Mouse (Mus musculus) CH12.LX (cell line): Measurements from ENCODE around the gene Lifr. TPM values are rescaled to one million over a fixed set of nuclear protein-coding genes. Genes with fewer than 3 reads are reported as not detected.

Source experiments
- DNase-seq: peaks from one replicate; pipeline ENCODE4 v3.0.0-alpha.2; 2013; ENCODE audit errors: extremely low read depth
- H3K27ac ChIP-seq: 2 replicates; pipeline ENCODE4 v1.5.1; 2012; ENCODE audit warnings: low read depth, mild to moderate bottlenecking, control low read depth, moderate library complexity; ENCODE audit not compliant: insufficient read depth
- H3K27me3 ChIP-seq: replicated peaks from 2 replicates; pipeline ENCODE3; 2012; ENCODE audit warnings: inconsistent platforms
- H3K36me3 ChIP-seq, 2 experiments: replicated peaks in 1 of 2; 2 replicates each; pipeline versions ENCODE3 to v1.6.1; 2012; ENCODE audit warnings: inconsistent platforms in 1 of 2, low read length in 1 of 2, mild to moderate bottlenecking in 1 of 2, mixed read lengths in 1 of 2, moderate library complexity in 1 of 2; ENCODE audit not compliant: control insufficient read depth in 1 of 2, insufficient read depth in 1 of 2
- H3K4me1 ChIP-seq, 2 experiments: 2 replicates each; pipeline ENCODE4 v1.6.1; 2012; ENCODE audit warnings: inconsistent platforms in 1 of 2, moderate library complexity in 1 of 2; ENCODE audit not compliant: insufficient read depth in 2 of 2, control insufficient read depth in 1 of 2
- H3K4me2 ChIP-seq: 2 replicates; pipeline ENCODE4 v1.6.1; 2012; ENCODE audit warnings: low read depth, mild to moderate bottlenecking, control low read depth; ENCODE audit not compliant: poor library complexity, insufficient read depth, severe bottlenecking
- H3K4me3 ChIP-seq, 3 experiments: fragments of 150-350 bp in 1 of 3; sonication (generic) in 1 of 3; replicated peaks in 1 of 3; 2 replicates each; pipeline versions ENCODE3 to v1.5.1; 2011 to 2012; ENCODE audit warnings: low read depth in 2 of 3, low read length in 2 of 3, mild to moderate bottlenecking in 2 of 3, moderate library complexity in 2 of 3, control low read depth in 1 of 3, improper control_type of control experiment in 1 of 3, inconsistent platforms in 1 of 3, mixed read lengths in 1 of 3; ENCODE audit not compliant: poor library complexity in 1 of 3
- H3K79me2 ChIP-seq: replicated peaks from 2 replicates; pipeline ENCODE4 v1.6.1; 2012; ENCODE audit warnings: mild to moderate bottlenecking, moderate library complexity; ENCODE audit not compliant: control insufficient read depth, poor library complexity, insufficient read depth, severe bottlenecking; ENCODE audit errors: extremely low read depth
- H3K9ac ChIP-seq: 2 replicates; pipeline ENCODE4 v1.6.1; 2012; ENCODE audit warnings: low read depth, mild to moderate bottlenecking, control low read depth, moderate library complexity; ENCODE audit not compliant: insufficient read depth
- H3K9me3 ChIP-seq: replicated peaks from 2 replicates; pipeline ENCODE3; 2012; ENCODE audit warnings: low read length, inconsistent platforms, mixed read lengths
- ELF1 ChIP-seq: IDR thresholded peaks from 2 replicates; pipeline ENCODE4 v1.6.1; 2014; ENCODE audit warnings: low read depth, mild to moderate bottlenecking, inconsistent platforms, low read length, improper control_type of control experiment
- ETS1 ChIP-seq: conservative IDR thresholded peaks from 2 replicates; pipeline ENCODE4 v1.6.1; 2012; ENCODE audit warnings: low read depth, mild to moderate bottlenecking, inconsistent platforms, low read length, improper control_type of control experiment, moderate library complexity
- GABPA ChIP-seq: IDR thresholded peaks from 2 replicates; pipeline ENCODE4 v1.6.1; 2012; ENCODE audit warnings: low read depth, low read length, improper control_type of control experiment, inconsistent platforms; ENCODE audit not compliant: insufficient replicate concordance
- HCFC1 ChIP-seq: IDR thresholded peaks from 2 replicates; pipeline ENCODE4 v1.6.1; 2012; ENCODE audit warnings: low read depth, mild to moderate bottlenecking, inconsistent platforms, low read length, improper control_type of control experiment
- KAT2A ChIP-seq: IDR thresholded peaks from 2 replicates; pipeline ENCODE4 v1.6.1; 2012; ENCODE audit warnings: low read length, improper control_type of control experiment, inconsistent platforms; ENCODE audit not compliant: insufficient replicate concordance
- MAFK ChIP-seq: IDR thresholded peaks from 2 replicates; pipeline ENCODE4 v1.6.1; 2011; ENCODE audit warnings: low read length, improper control_type of control experiment; ENCODE audit not compliant: insufficient replicate concordance
- MAX ChIP-seq: IDR thresholded peaks from 2 replicates; pipeline ENCODE4 v1.6.1; 2011; ENCODE audit warnings: low read length, improper control_type of control experiment
- MEF2A ChIP-seq: IDR thresholded peaks from 2 replicates; pipeline ENCODE4 v1.6.1; 2014; ENCODE audit warnings: low read depth, mild to moderate bottlenecking, inconsistent platforms, low read length, improper control_type of control experiment, borderline replicate concordance
- POLR2AphosphoS2 ChIP-seq: IDR thresholded peaks from 2 replicates; pipeline ENCODE4 v1.6.1; 2011; ENCODE audit warnings: low read depth, low read length, improper control_type of control experiment
- RCOR1 ChIP-seq: conservative IDR thresholded peaks from 2 replicates; pipeline ENCODE4 v1.6.1; 2012; ENCODE audit warnings: low read depth, mild to moderate bottlenecking, inconsistent platforms, low read length, improper control_type of control experiment
- SMC3 ChIP-seq: IDR thresholded peaks from 2 replicates; pipeline ENCODE4 v1.6.1; 2011; ENCODE audit warnings: low read depth, low read length, improper control_type of control experiment
- TBP ChIP-seq: conservative IDR thresholded peaks from 2 replicates; pipeline ENCODE4 v1.6.1; 2011; ENCODE audit warnings: low read depth, low read length, improper control_type of control experiment
- USF1 ChIP-seq: IDR thresholded peaks from 2 replicates; pipeline ENCODE4 v1.6.1; 2014; ENCODE audit warnings: low read depth, mild to moderate bottlenecking, inconsistent platforms, low read length, improper control_type of control experiment
- USF2 ChIP-seq: conservative IDR thresholded peaks from 2 replicates; pipeline ENCODE4 v1.6.1; 2011; ENCODE audit warnings: low read depth, low read length, improper control_type of control experiment
- ZC3H11A ChIP-seq: IDR thresholded peaks from 2 replicates; pipeline ENCODE4 v1.6.1; 2012; ENCODE audit warnings: low read depth, mild to moderate bottlenecking, inconsistent platforms, low read length, improper control_type of control experiment
- ZKSCAN1 ChIP-seq: IDR thresholded peaks from 2 replicates; pipeline ENCODE4 v1.6.1; 2012; ENCODE audit warnings: low read depth, inconsistent platforms, low read length, improper control_type of control experiment, borderline replicate concordance
- ZNF384 ChIP-seq: IDR thresholded peaks from 2 replicates; pipeline ENCODE4 v1.6.1; 2012; ENCODE audit warnings: low read depth, low read length, improper control_type of control experiment, inconsistent platforms
- dilution Hi-C: fragments of 300-500 bp; cut with MboI; formaldehyde crosslinking; loops from 2 replicates; pipeline ENCODE4 v1.14.3; 2020; ENCODE audit warnings: low sequenced_read_pairs; ENCODE audit not compliant: extremely low pct_unique_long_range_greater_than_20kb, extremely low pct_ligation_motif_present
- in situ Hi-C: fragments of 300-500 bp; cut with MboI; formaldehyde crosslinking; loops from 3 replicates; pipeline ENCODE4 v1.14.3; 2019; ENCODE audit warnings: low sequenced_read_pairs, low pct_ligation_motif_present, low pct_unique_long_range_greater_than_20kb, mixed read lengths
- polyA plus RNA-seq: library from polyadenylated mRNA; unstranded; fragments of >175 nt; gene quantifications from 2 replicates; pipeline ENCODE4 v1.2.1, GENCODE M21; 2012; ENCODE audit warnings: low read depth; ENCODE audit not compliant: insufficient read length
- total RNA-seq, 2 experiments: library from RNA; depleted of rRNA; stranded (reverse); fragments of 300-350 nt in 1 of 2; fragments of >200 nt in 1 of 2; gene quantifications; 2 replicates each; pipeline ENCODE4 v1.2.3; 2012 to 2014

Lifr gene
- total and polyA plus RNA-seq, 3 experiments, result 0.03 TPM; not detected in 2

DNA sequence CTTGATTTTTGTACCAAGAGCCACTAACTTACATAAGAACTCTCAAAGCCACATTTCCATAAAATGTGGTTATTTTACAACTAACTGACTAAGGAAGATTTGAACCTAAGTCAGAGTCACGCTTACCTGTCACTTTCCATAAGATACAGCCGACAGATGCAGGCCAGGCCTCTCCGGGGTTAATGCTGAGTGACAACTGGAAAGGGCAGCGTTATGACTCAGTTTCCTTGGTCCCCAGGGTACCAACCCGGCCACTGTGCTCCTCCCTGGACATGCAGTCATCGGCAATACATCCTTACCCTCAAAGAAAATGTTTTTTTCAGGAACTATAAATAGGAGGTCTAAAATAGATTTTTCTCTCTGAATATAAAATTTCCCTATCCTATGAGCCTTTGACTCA lies 109.9 kb downstream of the Lifr start:
- H3K27ac ChIP-seq, result no peak overlapping the region
- no peaks in the 10 kb centered on the region for H3K4me1 ChIP-seq
- no peaks in the 10 kb centered on the region for H3K79me2 ChIP-seq
- dilution Hi-C loops (no loop called here), in situ Hi-C loops (no loop called here)
- TF ChIP-seq HCFC1, result no peak
- TF ChIP-seq MAX, result no peak
- TF ChIP-seq GABPA, result no peak
- TF ChIP-seq USF1, result no peak
- TF ChIP-seq ELF1, result no peak
- no peak for TF ChIP-seq ETS1
- no peak for TF ChIP-seq MAFK
- TF ChIP-seq KAT2A, result no peak
- TF ChIP-seq ZKSCAN1, result no peak
- TF ChIP-seq SMC3, result no peak
- no peak for TF ChIP-seq POLR2AphosphoS2
- no peak for TF ChIP-seq ZC3H11A
- peaks cover 93% of the 10 kb centered on the region for H3K27me3 ChIP-seq
- DNase-seq, result no peak
- no peak overlapping the region for H3K4me2 ChIP-seq
- H3K4me3 ChIP-seq, result no peak overlapping the region
- H3K9me3 ChIP-seq, result no peaks in the 10 kb centered on the region
- H3K9ac ChIP-seq, result no peak overlapping the region
- H3K36me3 ChIP-seq, result no peaks in the 10 kb centered on the region

DNA sequence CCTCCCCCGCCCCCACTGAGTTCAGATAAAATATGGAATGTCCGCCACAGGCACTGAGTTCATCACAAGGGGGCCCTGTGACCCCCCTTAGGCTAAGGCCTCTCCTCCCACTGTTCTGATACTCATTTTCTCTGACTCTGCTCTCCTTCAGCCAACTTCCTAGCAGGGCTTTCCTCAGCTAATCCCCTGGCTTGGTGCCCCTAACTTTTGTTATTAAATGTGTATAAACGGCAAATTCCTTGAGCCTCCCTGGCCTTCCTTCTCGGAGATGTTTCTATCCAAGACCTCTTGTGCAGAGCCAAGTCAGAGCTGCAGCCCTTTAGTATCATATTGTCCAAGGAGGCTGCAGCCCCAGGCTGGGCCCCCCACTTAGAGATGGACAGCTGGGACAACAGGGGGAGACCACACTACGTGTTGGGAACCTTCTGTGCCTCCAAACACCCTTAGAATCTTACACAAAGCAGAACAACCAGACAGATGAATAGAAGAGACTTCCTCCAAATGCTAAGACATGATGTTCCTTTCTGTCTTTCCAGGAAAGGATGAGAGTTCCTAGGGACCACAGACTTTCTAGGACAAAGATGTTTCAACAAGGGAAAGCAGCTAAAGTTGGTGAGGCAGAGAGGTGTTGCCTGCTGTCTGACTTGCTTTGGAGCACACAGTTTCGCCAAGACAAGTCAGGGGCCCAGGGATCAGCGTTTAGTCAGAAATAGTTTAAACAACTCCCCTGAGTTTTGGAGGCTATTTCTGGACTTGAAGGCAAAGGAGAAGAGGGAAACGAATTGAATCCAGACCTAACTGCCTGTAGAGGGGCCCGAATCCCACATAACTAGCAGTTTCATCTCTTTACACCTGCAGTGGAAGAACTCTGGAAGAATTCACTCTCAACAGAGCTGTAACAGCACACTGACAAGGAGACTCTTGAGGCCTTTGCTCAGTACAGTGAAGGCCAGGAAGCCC lies 111.3 kb downstream of the Lifr start:
- no peak overlapping the region for H3K4me3 ChIP-seq
- DNase-seq, result no peak
- dilution Hi-C loops, result no loop called here
- no peaks in the 10 kb centered on the region for H3K79me2 ChIP-seq
- H3K4me1 ChIP-seq, result no peaks in the 10 kb centered on the region
- no peak overlapping the region for H3K27ac ChIP-seq
- peaks cover 94% of the 10 kb centered on the region for H3K27me3 ChIP-seq
- TF ChIP-seq POLR2AphosphoS2 (no peak), ELF1 (no peak), USF2 (no peak), MEF2A (no peak), ZNF384 (no peak), TBP (no peak), KAT2A (no peak), RCOR1 (no peak)
- no peaks in the 10 kb centered on the region for H3K36me3 ChIP-seq
- in situ Hi-C loops, result no loop called here
- no peak overlapping the region for H3K4me2 ChIP-seq
- no peak overlapping the region for H3K9ac ChIP-seq
- H3K9me3 ChIP-seq, result no peaks in the 10 kb centered on the region
